Mouse (Mus musculus) c-Kit-positive CD71-positive TER-119-positive erythroid progenitor cells, embryonic 14.5 days (primary cell): Measurements from ENCODE around the gene Rpusd2.

Experiments
- DNase-seq: peaks from one replicate; pipeline ENCODE4 v3.0.0-alpha.2; 2013; ENCODE audit warnings: low spot score

The Rpusd2 gene

DNA sequence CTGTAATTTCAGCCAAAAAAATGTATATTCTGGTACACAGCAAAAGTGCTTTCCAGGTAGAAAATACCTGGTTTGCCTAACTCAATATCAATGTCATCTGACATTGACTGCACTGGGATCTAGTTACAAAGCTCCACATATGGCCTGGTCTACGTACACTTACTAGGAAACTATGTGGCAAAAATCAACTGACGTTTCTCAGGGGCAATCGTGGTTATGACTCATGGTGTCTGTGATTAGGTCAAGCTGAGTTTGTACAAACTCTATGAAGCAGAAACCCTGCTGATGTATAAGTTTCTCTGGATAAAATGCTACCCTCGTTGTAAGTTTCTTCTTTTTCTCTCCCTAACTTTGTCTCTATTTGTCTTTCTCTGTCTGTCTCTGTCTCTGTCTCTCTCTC lies 2.4 kb upstream of the Rpusd2 start:
- no peak for DNase-seq

DNA sequence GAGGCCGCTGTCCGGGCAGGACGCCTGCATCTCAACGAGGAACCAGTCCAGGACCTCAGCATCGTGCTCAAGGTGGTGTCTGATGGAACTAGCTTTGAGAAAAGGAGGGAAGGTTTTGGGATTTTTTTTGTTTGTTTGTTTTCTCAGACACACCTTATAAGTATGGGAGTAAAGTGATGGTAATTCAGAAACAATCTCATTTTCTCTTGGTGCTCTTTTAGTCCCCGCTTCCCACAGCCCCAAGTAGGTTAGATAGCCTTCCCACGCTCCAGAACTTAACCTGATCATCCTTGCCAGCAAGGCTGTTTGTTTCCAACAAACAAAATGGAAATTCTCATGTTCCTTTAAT lies 781 bp downstream of the Rpusd2 start:
- DNase-seq: no peak

- no peak for DNase-seq
These were observed 6.3 kb downstream of the Rpusd2 start for GRCm38 (mm10) chr2:119040882-119041281.

- no peak for DNase-seq
These were observed 10.6 kb downstream of the Rpusd2 start for GRCm38 (mm10) chr2:119045163-119045562.

DNA sequence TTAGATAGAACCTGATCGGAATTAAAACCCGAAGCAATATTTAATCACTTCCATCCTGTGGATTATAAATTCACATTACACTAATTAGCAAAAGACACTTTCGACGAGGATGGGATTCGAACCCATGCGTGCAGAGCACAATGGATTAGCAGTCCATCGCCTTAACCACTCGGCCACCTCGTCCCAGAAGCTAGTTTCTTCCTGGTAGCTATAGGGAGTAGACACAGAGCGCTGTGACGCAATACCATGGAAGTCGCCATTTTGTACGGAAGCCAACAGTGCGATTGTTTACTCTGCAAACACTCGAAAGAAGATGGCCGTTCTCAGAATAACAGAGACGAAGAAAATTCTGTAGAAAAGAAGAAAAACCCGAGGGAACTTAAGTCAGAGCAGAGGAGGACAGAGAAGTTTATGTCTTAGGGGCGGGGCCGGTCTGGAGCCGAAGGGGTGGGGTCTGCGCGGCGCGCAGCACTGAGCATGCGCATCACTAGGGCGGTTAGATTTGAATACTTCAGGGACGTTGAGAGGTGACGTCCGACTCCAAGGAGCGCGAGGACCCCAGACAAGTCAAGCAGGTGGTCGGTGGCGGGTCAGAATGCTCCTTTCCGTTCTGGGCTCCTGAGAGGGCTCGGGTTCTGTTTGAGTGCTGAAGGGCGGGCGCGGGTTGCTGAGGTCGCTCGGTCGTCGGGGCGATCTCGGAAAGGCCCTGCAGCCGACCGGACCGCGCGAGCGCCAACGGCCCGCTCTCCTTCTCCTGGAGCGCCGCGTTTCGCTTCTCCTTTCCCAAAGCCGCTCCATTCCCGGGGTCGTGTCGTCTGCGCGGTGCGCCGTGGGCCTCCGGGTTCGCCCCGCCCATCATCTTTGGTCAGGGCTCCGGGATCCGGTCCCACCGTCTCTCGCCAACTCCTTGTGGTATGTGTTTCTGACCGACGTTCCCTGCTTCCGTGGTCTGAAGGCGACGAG lies 12.3 kb downstream of the Rpusd2 start, which contains the start of gene Knl1:
TSS of gene Knl1 (plus strand) at position 471 of the 963 bp plus-strand sequence.
- DNase-seq: peak; percentile 99

GRCm38 (mm10) chr2:119047849-119048248 lies 13.3 kb downstream of the Rpusd2 start:
- DNase-seq: no peak

GRCm38 (mm10) chr2:119050132-119050650 lies 15.6 kb downstream of the Rpusd2 start:
- no peak for DNase-seq

DNA sequence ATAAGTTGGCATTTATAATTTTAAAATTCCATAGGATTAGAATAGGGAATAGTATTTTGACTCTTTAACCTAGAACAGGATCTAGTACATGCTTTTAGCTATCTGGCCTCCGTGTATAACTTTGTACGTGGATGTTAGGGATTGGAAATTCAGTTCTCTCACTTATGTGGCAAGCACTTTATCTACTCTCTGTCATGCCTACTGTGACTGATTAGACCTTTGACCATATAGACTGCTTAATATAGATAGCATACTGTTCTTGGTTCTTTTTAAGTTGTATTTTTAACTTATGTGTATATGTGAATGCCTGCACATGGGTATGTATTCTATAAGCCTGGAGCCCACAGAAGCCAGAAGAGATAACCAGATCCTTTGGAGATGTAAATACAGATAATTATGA lies 25.5 kb downstream of the Rpusd2 start:
- DNase-seq: peak; percentile 24

GRCm38 (mm10) chr2:119072397-119072796 lies 37.8 kb downstream of the Rpusd2 start:
- no peak for DNase-seq

- no peak for DNase-seq
These were observed 51.6 kb downstream of the Rpusd2 start for GRCm38 (mm10) chr2:119086156-119086555.
